Mouse (Mus musculus) thymus, postnatal 25 days (tissue): Measurements from ENCODE around the gene Nudt4.

Experiments
- DNase-seq: peaks from one replicate; pipeline ENCODE4 v3.0.0; 2022

Nudt4 gene

DNA sequence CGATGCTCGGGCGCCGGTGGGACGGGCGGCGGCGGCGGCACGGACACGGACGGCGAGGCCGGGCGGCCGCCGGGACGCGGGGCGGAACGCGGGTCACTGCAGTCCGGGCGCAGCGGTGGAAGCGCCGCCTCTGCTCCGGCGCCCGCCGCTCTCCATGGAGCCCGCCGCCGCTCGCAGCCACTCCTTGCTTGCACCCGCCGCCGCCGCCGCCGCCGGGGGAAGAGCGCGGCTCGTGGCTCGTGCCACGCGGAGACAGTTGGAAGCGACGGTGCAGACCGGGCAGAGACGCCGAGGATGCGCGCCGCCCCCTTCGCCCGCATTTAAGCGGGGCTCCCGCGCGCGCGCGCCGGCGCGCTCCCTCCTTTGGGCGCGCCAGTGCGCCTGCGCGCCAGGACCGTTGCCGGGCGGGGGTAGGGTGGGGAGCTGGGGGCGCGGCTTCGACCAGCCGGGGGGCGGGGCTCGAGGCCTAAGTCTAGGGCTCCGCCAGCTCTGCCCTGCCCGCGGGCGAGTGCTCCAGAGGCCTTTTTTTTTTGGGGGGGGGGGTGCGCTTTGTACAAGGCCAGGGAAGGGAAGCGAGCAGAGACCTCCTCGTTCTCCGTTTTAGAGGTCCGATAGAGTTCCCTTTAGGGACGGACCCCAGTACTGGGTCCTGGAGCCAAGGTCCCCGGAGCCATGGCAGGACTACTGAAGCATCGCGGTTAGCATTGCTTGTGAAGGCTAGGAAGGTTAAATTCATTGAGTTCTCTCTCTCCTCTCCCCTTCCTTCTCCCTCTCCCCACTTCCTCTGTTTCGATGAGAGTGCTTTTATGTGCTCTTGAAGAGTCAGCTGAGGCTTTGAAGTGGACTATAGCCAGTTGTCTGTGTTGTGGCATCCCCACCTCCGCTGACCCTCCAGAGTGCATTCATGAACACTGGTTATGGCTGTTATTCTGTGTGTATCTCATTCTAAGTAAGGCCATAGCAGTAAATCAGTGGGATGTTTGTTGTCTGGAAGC is at the start of gene Nudt4:
Nudt4 (minus strand) TSS at position 296 of the 995 bp plus-strand sequence.
- peak; percentile 87 for DNase-seq

DNA sequence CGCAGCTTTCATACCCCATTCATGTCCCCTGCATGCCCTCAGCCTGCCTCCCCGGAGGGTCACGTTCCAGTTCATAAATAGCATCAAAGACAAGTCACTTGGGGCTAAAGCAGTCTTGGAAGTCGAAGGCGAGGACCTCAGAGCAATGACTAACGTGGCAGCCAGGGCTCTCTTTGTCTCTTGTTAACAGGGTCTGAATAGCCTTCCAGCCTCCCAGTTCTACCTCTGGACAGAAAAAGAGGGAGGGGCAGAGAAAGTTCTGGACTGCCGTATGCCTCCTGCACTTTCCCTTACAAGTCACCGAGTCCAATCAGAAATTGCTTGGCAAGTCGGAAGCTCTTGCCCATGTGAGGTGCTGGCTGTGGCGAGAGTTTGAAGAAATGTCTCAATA is 47.4 kb upstream of the Nudt4 start:
- DNase-seq: no peak

DNA sequence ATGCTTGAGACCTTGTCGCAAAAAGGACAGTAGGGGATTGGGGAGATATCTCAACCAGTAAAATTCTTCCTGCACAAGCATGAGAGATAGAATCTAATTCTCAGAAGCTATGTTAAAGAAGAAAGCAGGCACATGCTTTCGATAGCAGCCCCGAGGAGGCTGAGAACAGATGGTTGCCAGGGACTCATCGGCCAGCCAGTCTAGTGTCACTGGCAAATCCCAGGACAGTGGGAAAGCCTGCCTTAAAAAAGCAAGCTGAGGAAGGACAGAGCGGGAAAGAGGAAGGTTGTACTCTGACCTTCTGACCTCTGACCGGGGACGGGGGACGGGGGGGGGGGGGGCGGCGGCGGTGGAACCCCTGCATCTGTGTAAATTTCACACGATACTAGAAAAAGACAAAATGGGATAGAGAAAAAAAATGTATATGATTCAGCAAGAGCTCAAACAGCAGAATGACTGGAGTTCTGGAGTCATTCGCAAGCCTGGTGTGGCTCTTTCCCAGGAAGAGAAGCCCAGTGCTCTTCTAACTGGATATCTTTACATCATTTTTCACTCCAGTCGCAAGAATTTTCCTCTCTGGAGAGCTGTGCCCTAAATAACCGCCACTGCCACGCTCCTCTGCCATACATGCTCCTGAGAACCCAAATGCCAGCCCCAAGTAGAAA is 46.9 kb upstream of the Nudt4 start:
- no peak for DNase-seq

DNA sequence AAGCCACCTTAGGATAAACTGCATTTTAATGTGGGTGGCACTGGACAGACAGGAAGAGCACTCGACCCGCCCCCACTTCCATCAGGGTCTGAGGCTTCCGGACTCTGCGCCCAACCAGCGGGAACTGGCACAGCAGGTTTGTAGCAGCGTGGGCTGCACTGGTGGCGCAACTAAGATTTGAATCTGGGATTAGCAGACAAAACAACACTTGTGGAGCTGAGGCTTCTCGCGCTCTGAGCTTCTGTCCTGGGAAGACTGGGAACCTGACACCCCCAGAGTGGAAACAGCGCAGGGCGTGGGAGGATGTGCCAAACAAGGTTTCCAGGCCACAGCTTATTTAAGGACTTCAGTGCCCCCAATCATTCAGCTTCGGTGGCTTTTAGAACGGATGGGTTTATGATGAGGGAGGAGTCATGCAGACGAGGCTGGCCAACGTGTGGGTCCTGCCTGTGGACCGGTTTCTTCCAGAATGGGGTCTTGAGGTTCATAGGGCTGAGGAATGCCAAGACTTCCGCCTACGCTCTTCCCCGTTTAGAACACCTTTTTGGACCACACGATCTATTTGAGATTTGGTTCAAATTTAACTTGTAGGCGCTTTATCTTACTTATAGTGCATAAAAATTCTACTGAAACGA is 41.1 kb upstream of the Nudt4 start:
- DNase-seq: peak; percentile 12

DNA sequence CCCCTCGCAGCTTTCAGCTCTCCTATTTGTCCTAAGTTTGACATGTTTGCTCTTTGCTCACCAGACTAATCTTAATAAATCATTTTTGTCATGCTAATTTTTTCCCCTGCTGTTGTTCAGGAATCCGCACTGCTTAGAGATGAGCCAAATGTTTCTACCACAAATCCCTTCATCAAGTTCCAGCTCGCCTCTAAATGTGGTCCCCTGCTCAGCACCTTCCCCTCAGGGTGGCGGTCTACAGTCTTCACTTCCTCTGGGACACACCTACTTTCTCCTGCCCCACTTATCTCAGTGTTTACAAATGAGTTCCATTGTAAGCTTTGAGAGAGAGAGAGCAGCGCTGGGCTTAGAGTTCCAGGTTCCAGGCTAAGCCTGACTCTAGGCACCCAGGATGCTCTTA is 36.6 kb upstream of the Nudt4 start:
- no peak for DNase-seq

DNA sequence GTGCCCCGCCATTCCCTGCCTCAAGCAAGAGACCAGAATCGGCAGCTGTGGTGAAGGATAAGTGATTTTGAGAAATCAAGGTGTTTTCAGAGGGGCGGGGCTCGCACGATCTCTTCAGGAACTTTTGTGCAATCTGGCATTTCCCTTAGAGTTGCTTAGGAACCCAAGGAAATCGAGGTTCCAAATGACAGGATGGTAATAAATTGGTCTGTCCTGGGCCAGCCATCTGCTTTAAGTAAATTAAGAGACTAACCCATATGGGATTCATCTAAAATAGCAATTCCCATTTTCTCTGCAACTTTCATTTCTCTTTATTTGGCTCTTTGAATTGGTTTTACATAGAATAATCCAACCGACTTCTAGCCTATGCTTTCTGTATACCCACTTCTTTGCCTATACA is 35.8 kb upstream of the Nudt4 start:
- DNase-seq: no peak

DNA sequence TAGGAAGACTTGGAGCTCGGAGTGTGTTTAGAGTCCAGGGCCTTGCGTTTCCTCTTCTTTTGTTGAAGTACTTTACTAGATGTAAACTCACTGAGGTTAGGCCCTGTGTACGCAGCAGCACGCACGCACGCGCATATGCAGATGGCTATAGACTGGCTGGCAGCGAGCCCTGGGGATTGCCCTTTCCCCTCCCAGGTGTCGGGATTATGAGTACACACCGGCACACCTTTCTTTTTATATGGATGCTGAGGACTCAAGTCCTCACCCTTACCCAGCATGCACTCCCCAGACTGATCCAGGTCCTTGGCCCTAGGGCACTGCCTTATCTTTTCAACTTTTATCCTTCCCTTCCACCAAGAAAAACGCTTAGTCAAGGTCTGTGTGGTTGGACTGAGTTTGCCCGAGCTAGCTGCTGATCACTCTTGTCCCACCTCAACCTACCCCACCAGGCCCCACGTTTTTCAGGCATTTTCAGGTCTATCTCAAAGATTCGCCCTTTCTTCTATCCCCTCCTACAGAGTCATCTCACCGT is 34.2 kb upstream of the Nudt4 start:
- no peak for DNase-seq

DNA sequence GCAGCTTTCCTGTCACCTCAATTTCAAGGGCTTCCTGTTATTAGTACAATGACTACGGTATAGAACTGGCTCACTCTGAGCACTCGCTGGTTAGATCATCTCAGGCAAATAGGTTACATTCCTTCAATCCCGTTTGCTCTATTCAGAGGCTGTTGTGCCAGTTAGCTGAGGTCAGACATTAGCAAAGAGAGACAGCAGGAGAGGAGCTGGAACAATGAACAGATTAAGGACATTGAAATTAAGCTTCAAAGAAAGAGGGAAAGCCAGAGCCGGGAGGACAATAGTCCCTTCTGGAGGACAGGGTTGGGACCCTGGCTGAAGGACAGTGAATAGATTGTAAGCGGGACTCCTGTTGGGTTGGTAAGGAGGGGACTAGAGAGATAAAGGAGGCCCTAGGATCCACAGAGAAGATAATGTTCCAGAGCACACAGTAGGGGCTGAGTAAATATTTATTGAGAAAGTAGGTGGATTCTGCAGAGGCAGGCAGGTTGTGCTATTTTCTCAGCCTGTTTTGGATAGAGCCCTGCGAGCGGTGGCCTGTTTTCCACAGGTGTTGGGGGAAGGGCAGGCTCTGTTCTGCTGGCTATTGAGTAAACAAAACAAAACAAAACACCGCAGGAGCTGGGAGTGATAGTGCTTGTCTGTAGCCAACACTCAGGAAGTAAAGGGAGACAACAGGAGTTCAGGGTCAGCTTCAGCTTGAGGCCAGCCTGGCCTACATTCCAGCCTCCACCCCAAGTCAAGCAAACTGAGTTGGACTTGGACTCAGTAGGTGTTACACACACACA is 32.1 kb upstream of the Nudt4 start:
- no peak for DNase-seq

DNA sequence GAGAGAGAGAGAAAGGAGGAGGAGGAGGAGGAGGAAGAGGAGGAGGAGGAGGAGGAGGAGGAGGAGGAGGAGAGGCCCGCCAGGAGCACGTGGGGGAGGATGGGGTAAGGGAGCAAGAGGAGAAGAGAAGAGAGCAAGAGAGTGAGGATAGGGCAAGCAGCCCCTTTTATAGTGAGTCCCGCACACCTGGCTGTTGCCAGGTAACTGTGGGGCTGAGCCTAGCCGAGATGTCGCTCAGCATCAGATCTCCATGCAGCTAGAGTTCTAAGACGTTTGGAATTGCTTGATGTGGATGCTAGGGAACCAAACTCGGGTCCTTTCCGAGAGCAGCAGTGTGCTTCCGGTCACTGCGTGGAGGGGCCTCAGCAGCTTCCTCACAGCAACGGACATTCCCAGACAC is 30.5 kb upstream of the Nudt4 start:
- no peak for DNase-seq

DNA sequence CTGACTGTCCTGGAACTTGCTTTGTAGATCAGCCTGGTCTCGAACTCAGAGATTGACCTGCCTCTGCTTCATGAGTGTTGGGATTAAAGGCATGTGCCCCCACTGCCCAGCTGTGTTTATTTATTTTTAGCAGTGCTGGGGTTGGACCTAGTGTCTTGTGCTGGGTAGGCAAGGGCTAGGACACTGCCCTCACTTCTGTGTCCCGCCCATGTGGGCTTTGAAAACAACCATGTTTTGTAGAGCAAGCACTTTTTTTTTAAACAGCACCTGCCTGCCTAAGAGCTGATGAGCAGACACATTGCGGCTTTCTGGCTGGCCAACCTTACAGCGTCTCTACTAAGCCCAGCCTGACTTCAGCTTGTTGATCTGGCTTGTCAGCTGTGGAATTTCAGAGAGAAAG is 27.3 kb upstream of the Nudt4 start:
- DNase-seq: no peak

DNA sequence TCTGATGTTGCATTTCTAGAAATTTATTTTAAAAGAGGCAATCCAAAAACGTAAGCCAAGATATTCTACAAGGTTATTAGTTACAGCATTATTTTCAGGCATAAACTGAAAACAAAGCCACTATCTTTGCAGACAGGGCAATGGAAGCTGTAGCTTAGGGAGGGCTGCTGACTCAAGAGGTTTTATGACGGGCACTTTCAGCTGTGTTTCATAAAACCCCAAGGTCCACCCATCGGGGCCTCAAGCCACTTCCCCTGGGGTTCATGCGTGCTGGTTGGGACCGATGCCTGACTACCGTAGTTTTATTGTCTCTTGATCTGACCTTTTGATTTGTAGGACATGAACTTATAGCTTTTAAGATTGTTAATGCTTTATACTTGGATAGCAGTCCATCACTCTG is 26.2 kb upstream of the Nudt4 start:
- DNase-seq: no peak

DNA sequence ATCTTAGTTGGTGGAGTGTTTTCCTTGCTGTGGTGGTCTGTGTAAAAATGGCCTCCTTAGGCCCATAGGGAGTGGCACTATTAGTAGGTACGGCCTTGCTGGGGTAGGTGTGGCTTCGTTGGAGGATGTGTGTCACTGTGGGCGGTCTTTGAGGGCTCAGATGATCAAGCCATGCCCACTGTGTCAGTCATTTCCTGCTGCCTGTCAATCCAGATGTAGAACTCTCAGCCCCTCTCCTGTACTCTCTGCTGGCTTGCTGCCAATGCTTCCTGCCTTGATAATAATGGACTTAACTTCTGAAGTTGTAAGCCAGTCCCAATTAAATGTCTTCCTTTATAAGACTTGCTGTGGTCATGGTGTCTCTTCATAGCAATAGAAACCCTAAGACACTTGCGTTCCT is 25.2 kb upstream of the Nudt4 start:
- no peak for DNase-seq

DNA sequence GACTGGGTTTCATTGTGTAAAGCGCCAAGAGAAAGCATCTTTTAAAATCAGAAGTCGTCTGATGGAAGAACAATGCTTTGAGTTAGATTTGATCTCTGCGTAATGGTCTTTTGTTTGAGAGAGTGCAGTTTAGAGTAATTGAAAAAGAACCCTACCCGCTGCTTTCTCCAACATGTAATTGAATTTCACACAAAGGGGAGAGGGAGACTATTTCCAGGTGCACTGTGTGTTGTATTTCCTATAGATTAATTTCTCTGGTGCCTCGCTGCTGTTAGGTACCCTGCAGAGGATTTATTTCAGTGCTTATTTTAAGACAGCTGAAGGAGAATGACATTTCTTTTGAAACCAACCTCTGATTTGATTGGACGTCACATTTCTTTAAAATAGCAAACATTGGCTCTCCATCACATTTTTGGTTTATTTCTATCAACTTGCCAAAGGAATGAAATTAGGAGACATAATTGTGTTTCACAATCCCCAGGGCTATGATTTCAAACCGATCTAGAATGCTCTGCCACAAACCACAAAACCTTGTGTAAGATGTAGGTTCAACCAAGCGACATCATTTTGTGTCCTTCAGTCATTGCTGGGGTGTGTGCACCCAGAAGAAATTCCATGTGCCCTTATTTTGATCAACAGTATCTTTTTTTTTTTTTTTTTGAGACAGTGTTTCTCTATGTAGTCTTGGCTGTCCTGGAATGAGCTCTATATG is 23.7 kb upstream of the Nudt4 start:
- DNase-seq: no peak

DNA sequence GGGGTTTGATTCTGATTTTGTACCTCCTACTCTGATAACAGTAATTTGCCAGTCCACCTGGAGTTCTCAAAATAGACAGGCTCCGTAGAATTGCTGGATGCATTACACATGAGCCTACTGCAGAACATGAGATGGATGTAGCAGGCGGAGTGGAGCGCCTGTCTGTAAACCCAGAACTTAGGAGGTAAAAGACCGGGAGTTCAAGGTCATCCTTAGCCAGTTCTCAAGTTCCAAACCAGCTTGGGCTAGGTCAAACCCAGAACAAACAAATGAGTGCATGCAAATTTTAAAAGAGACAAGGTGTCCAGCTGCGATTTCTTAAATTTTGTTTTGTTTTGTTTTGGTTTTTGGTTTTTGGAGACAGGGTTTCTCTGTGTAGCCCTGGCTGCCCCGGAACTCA is 21.6 kb upstream of the Nudt4 start:
- DNase-seq: no peak

DNA sequence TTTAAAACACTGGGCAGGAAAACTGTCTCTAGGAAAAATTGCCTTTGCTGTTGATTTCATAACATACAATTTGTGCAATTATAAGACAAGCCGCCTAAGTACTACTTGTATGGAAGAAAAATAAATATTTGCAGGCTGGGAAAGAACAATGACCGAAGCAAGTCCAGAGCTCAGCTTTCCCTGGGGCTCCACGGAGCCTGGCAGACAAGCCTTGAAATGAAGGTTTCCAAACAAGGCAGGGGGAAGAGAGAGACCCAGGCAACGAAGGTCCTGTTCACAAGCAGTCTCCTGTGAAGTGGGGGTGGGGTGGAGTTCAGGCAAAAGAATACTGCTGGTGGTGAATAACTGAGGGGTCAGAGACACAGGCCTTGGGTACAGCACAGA is 13.6 kb upstream of the Nudt4 start:
- no peak for DNase-seq

DNA sequence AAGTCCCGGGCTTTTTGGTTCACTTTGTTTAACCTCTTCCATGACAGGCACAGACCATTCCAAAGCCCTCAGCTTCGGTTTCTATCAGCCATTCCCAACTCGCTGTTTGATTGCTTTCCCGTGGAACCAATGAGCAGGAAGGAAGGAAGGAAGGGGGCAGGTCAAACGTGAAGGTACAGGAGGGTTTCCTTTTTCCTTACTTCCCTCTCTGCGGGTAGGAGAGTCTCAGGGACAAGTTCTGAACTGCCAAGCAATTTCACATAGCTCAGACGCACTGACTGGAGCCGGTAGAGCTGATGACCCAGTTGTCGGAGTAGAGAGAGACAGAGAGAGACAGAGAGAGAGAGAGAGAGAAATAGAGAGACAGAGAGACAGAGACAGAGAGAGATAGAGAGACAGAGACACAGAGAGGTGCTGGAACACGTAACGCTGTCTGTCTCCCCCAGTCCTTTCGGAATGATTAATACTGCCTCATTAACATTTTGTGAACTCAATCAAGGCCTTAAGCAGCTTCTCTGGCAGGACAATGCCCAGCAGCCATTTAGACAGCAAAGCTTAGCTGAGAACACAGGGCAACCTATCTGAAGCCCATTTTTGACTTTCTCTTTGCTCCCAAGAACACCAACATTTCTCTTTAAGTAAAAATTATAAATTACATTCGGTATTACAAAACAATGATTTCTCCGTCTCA is 13.1 kb upstream of the Nudt4 start:
- DNase-seq: no peak

DNA sequence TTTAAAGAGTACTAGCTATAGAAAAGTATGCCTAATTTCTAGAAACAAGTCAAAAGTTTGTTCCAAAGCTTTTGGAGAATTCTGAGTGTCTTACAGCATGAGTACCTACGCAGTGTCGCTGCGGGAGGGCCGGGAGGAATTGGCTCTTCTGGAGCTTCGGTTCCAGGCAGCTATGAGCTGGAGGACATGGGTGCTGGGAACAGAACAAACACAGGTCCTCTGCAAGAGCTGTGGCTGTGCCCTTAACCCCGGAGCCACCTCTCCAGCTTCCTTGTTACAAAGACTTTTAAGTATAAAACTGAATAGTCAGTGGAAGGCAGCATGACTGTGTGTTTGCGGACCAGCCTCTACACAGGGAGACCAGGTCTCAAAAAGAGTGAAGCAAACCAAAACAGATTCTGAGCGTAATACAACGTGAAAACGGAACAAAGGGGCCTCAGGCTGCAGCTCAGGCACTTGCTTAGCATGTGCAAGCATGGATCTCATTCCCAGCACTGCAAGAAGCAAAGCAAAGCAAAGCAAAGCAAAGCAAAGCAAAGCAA is 12.0 kb upstream of the Nudt4 start:
- no peak for DNase-seq

DNA sequence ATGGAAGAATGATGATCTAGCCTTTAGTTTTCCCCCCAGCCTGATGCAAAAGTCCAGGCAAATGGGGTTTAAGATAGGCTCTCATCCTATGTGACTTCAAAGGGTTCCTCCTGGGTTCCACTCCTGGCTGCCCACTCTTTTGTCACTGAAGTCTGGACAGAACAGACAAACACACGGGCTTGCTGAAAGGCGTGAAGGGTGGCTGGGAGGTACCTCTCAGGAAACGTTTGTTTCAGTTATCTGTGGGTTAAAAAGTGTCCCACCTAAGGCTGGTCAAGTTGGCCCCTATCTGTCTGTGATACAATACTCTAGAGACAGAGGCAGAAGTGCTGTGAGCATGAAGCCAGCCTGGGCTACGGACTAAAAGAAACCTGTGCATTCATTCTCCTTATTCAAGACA is 11.0 kb upstream of the Nudt4 start:
- no peak for DNase-seq

DNA sequence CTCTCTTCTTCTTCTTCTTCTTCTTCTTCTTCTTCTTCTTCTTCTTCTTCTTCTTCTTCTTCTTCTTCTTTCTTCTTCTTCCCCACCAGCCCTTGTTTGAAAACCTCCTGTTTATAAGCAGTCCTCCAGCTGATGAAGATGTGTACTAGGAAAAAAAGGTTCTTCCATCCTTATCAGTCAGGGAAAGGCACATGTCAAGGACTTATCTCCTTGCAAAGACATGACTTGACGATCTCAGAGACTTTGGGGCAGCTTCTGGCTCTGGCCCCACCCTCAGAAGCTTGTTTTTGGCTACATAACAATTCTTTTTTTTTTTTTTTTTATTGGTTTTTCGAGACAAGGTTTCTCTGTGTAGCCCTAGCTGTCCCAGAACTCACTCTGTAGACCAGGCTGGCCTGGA is 5.5 kb upstream of the Nudt4 start:
- DNase-seq: no peak

DNA sequence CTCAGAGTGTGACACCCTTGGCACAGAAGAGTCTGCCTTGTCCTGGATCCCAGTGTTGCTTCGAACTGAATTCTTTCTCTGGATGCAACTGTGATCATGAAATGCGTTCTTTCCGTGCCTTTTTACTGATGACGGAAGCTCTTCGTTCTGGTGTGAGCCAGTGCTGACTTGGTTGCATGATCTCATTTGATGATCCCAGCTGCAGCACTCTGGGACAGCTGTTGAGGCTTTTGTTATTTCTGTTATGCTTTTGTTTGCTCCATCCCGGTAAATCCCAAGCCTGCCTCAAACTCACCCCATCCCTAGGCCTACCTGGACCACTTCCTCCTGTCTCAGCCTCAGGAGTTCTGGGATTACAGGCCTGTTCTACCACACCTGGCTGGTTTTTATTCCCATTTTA is 4.1 kb upstream of the Nudt4 start:
- DNase-seq: no peak

DNA sequence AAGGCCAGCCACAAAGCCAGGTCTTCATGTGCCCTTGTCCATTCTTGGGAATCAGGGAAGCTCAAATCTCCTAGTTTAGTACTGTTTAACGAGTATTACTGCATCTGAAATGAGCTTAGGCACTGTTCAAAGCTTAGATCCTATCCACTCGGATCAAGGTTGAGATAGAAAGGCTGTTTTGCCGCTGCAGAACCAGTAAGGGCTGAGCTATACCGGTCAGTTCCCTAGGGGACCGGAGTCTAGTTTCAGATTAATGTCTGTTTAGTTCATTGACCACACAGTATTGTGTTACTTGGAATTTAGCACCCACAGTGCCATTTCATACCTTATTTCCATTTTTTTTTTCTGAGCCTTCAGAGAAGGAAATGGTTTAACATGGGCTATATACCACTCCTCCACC is 3.6 kb upstream of the Nudt4 start:
- DNase-seq: no peak
